Mouse (Mus musculus): ENCODE measurements around the gene Uap1. TPM values are rescaled to one million over a fixed set of nuclear protein-coding genes. Genes with fewer than 3 reads are reported as not detected.

The Uap1 gene
- polyA plus RNA-seq, 1 experiment from 2014 or later: 66.2 TPM

DNA sequence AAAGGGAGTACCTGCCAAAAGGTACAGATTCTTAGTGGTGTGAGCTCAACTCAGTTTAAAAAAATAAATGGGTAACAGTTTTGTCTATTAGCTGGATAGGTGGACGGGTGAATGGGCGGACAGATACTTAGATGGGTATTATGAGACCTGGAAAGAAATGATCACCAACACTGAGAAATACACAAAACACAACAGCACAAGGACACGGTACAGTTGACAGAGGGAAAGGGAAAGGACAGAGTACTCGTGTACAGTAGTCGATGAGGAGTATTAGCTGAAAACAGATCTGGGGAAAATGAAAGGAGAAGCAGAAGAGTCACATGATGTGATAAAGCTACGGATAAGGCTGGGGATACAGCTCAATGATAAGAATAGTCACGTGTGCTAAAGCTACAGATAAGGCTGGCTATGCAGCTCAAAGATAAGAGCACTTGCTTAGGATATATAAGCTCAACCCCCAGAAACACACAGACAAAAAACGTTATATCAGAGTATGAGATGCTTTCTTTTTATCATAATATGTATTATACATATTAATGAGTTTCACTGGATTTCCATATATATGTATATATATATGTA lies 2.0 kb upstream of the Uap1 start:
- H3K27me3 ChIP-seq (ENCODE audit: control insufficient read depth, insufficient read depth, low read length): no peaks in the 10 kb centered on the region
- peaks cover 3% of the 10 kb centered on the region; the same call in 1 of the 2 replicates for H3K4me1 ChIP-seq (ENCODE audit: control insufficient read depth, insufficient read depth, low read length)
- DNase-seq (ENCODE audit: low spot score) (no peak), ATAC-seq (ENCODE audit: insufficient read depth, low FRiP score, low TSS enrichment) (no peak)
- H3K36me3 ChIP-seq (ENCODE audit: control insufficient read depth, insufficient read depth, low read length): no peaks in the 10 kb centered on the region
- WGBS: 88% methylated on average over 8 of the region's 8 CpGs
- H3K4me2 ChIP-seq (ENCODE audit: low read depth): no peak overlapping the region
- no peaks in the 10 kb centered on the region for H3K9me3 ChIP-seq (ENCODE audit: control insufficient read depth, low read length)
- no peak overlapping the region for H3K4me3 ChIP-seq (ENCODE audit: low read depth, low read length)
- H3K9ac ChIP-seq (ENCODE audit: low read length): no peak overlapping the region
- H3K27ac ChIP-seq (ENCODE audit: low read depth, low read length): no peak overlapping the region

DNA sequence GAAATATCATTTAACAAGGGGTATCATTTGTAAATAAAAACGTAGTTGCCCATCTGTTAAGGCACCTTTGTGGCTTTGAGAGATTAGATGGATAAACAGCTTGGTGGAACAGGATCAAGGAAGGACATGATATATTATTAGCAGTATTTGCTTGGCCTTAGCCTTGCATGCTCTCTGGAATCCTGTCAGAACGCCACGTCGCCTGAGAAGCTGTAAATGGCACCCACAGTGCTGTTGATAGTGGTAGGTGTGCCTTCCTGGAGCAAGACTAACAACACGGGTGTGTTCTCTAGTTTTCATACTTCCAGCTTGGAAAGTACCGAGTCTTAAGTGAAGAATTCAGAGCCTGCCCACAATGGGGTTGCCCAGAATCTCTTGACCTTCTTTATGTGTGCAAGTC lies 1.1 kb upstream of the Uap1 start:
- H3K36me3 ChIP-seq (ENCODE audit: control insufficient read depth, insufficient read depth, low read length): no peaks in the 10 kb centered on the region
- H3K4me3 ChIP-seq (ENCODE audit: low read depth, low read length): no peak overlapping the region
- no peak overlapping the region for H3K9ac ChIP-seq (ENCODE audit: low read length)
- 63% methylated on average over 6 of the region's 6 CpGs for WGBS
- ATAC-seq (ENCODE audit: insufficient read depth, low FRiP score, low TSS enrichment) (no peak), DNase-seq (ENCODE audit: low spot score) (no peak)
- no peaks in the 10 kb centered on the region for H3K9me3 ChIP-seq (ENCODE audit: control insufficient read depth, low read length)
- H3K27me3 ChIP-seq (ENCODE audit: control insufficient read depth, insufficient read depth, low read length): no peaks in the 10 kb centered on the region
- no peak overlapping the region for H3K4me2 ChIP-seq (ENCODE audit: low read depth)
- H3K27ac ChIP-seq (ENCODE audit: low read depth, low read length): no peak overlapping the region
- peaks cover 3% of the 10 kb centered on the region; the same call in 1 of the 2 replicates for H3K4me1 ChIP-seq (ENCODE audit: control insufficient read depth, insufficient read depth, low read length)

DNA sequence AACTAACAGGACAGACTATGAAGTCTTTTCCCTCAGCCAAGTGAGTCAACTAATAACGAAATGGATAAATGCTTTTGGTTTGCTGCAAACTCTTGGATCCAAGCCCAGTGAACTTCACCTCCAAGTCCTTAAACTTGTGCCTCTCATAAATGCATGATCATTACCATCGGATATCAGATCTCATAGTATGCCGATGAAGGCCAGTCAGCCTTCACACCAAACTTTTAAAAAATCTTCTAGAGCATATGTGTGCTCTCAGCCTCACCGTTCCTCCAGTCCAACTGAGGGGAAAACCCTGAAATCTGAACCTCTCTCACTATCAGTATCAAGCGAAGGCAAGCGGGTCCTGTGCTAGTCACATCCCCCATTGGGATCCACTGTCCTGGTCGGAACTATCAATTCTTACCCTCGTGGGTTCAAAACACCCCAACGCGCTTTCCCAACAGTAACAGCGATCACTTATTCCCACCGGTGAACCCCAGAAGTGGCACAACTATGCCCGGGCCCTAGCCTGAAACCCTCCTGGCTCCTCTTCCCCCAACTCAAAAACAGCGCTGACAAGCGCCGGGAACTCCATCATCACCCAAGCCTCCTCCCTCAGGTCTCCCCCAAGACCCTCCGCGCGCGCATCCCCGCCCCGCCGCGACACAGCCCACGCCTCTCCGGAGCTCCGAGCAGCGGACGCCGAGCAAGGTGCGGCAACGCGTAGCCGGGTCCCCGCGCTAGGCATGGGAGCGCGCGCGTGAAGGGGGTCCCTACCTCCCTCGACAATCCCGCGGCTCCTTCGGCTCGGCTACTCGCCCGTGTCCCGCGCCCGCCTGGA lies 555 bp downstream of the Uap1 start:
- no peak for DNase-seq (ENCODE audit: low spot score)
- WGBS: 1% methylated on average over 44 of the region's 50 CpGs
- Histone ChIP-seq H3K4me1 (ENCODE audit: control insufficient read depth, insufficient read depth, low read length) (peaks cover 3% of the 10 kb centered on the region; the same call in 1 of the 2 replicates), H3K27me3 (ENCODE audit: control insufficient read depth, insufficient read depth, low read length) (no peaks in the 10 kb centered on the region), H3K27ac (ENCODE audit: low read depth, low read length) (peak overlapping the region; percentile 40; the same call in 1 of the 2 replicates), H3K9me3 (ENCODE audit: control insufficient read depth, low read length) (no peaks in the 10 kb centered on the region), H3K4me2 (ENCODE audit: low read depth) (peak overlapping the region; percentile 76), H3K9ac (ENCODE audit: low read length) (peak overlapping the region; percentile 74), H3K36me3 (ENCODE audit: control insufficient read depth, insufficient read depth, low read length) (no peaks in the 10 kb centered on the region), H3K4me3 (ENCODE audit: low read depth, low read length) (peak overlapping the region; percentile 66)
- peak; percentile 1; the same call in 1 of the 2 replicates for ATAC-seq (ENCODE audit: insufficient read depth, low FRiP score, low TSS enrichment)

DNA sequence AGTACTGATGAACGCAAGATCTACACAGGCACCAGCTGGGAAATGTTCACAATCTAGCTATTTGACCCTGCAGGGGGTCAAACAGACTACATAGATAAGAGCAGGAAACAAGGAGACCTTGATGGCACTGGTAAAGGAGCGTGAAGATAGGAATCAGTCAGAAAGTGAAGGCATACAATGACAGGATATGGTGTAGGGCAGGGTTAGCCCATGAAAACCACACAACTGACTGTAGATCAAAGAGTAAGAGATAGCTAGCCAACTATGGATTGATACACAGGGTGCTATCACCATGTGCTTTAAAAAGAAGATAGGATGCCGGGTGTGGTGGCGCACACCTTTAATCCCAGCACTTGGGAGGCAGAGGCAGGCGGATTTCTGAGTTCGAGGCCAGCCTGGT lies 7.0 kb downstream of the Uap1 start:
- Histone ChIP-seq H3K4me2 (ENCODE audit: low read depth) (no peak overlapping the region), H3K27me3 (ENCODE audit: control insufficient read depth, insufficient read depth, low read length) (no peaks in the 10 kb centered on the region), H3K4me3 (ENCODE audit: low read depth, low read length) (no peak overlapping the region), H3K4me1 (ENCODE audit: control insufficient read depth, insufficient read depth, low read length) (no peaks in the 10 kb centered on the region), H3K27ac (ENCODE audit: low read depth, low read length) (no peak overlapping the region), H3K9me3 (ENCODE audit: control insufficient read depth, low read length) (no peaks in the 10 kb centered on the region), H3K36me3 (ENCODE audit: control insufficient read depth, insufficient read depth, low read length) (no peaks in the 10 kb centered on the region), H3K9ac (ENCODE audit: low read length) (no peak overlapping the region)
- DNase-seq (ENCODE audit: low spot score) (no peak), ATAC-seq (ENCODE audit: insufficient read depth, low FRiP score, low TSS enrichment) (no peak)
- WGBS: 88% methylated on average over 5 of the region's 6 CpGs

DNA sequence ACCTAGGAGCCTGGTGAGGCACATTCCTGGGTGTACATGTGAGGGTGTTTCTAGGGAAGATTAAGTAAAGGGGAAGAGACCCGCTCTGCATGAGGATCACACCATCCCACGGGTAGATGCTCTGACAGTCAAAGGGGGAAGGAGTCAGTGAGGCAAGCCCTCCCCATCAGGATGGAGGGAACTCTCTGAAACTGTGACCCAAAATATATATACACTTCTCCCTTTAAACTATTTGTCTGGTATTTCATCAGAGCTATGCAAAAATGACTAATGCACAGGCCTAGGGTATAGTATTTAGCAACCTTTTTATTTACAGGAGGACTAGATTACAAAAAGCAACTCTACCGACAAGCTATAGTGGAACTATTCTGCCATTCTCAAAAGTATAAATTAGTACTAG lies 9.8 kb downstream of the Uap1 start:
- no peak for DNase-seq (ENCODE audit: low spot score)
- Histone ChIP-seq H3K4me3 (ENCODE audit: low read depth, low read length) (no peak overlapping the region), H3K36me3 (ENCODE audit: control insufficient read depth, insufficient read depth, low read length) (no peaks in the 10 kb centered on the region), H3K9ac (ENCODE audit: low read length) (no peak overlapping the region), H3K9me3 (ENCODE audit: control insufficient read depth, low read length) (no peaks in the 10 kb centered on the region), H3K27me3 (ENCODE audit: control insufficient read depth, insufficient read depth, low read length) (no peaks in the 10 kb centered on the region), H3K27ac (ENCODE audit: low read depth, low read length) (no peak overlapping the region), H3K4me2 (ENCODE audit: low read depth) (no peak overlapping the region), H3K4me1 (ENCODE audit: control insufficient read depth, insufficient read depth, low read length) (no peaks in the 10 kb centered on the region)
- ATAC-seq (ENCODE audit: insufficient read depth, low FRiP score, low TSS enrichment): no peak
- 86% methylated on average over 3 of the region's 3 CpGs for WGBS

DNA sequence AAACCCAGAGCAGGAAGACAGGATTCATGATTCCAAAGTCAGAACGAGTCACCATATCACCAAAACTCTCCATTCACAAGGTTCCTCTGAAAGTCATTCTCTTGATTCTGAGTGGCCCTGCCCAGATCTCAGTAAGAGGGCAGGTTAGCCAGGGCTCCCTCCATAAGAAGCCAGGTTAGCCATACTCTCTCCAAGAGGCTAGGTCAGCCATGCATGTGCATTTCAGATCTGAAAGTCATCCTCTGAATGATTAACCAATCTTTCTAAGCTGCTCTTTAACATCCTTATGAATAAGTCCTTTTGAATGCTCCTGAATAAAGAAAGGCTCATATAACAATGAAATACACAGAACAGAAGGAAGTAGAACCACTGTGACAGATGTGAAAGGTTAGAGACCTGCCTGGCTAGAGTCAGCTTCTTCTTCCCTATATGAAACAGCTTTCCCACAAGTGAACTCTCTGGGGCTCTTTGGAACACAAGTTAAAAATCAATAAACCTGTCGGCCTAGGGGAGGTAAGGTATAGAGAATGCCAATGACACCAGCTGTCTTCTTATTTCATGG lies 10.6 kb downstream of the Uap1 start:
- H3K4me3 ChIP-seq (ENCODE audit: low read depth, low read length): no peak overlapping the region
- 82% methylated on average over 2 of the region's 2 CpGs for WGBS
- H3K4me1 ChIP-seq (ENCODE audit: control insufficient read depth, insufficient read depth, low read length): no peaks in the 10 kb centered on the region
- H3K27ac ChIP-seq (ENCODE audit: low read depth, low read length): no peak overlapping the region
- H3K9me3 ChIP-seq (ENCODE audit: control insufficient read depth, low read length): no peaks in the 10 kb centered on the region
- H3K4me2 ChIP-seq (ENCODE audit: low read depth): no peak overlapping the region
- ATAC-seq (ENCODE audit: insufficient read depth, low FRiP score, low TSS enrichment): no peak
- no peaks in the 10 kb centered on the region for H3K36me3 ChIP-seq (ENCODE audit: control insufficient read depth, insufficient read depth, low read length)
- DNase-seq (ENCODE audit: low spot score): no peak
- no peak overlapping the region for H3K9ac ChIP-seq (ENCODE audit: low read length)
- no peaks in the 10 kb centered on the region for H3K27me3 ChIP-seq (ENCODE audit: control insufficient read depth, insufficient read depth, low read length)

DNA sequence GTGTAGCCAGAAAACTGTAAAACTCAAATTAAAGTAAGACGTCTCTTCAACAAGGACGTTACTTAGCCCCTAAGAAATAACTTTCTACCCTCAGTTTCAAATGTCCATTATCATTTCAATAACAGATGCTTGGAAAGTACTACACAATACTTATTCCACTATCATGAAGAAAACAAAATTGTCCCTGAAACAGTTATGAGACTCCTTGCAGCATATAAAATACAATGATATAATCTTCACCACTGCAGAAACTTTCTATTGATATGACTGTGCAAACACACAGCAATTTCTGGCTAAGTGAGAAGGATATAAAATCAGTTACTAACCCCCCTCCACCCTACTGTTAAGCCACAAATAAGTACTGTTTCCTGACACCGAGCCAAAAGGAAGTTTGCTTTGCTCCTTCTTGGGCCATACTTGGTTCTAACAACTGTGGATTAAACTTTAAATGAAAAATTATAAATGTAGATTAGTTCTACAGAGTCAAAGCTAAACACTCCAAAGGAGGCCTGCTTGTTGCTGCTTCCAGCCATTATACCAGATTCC lies 11.3 kb downstream of the Uap1 start:
- no peak for ATAC-seq (ENCODE audit: insufficient read depth, low FRiP score, low TSS enrichment)
- Histone ChIP-seq H3K4me1 (ENCODE audit: control insufficient read depth, insufficient read depth, low read length) (no peaks in the 10 kb centered on the region), H3K36me3 (ENCODE audit: control insufficient read depth, insufficient read depth, low read length) (no peaks in the 10 kb centered on the region), H3K9me3 (ENCODE audit: control insufficient read depth, low read length) (no peaks in the 10 kb centered on the region), H3K4me3 (ENCODE audit: low read depth, low read length) (no peak overlapping the region), H3K27ac (ENCODE audit: low read depth, low read length) (no peak overlapping the region), H3K4me2 (ENCODE audit: low read depth) (no peak overlapping the region), H3K27me3 (ENCODE audit: control insufficient read depth, insufficient read depth, low read length) (no peaks in the 10 kb centered on the region), H3K9ac (ENCODE audit: low read length) (no peak overlapping the region)
- WGBS: 92% methylated on average over 3 of the region's 3 CpGs
- no peak for DNase-seq (ENCODE audit: low spot score)

DNA sequence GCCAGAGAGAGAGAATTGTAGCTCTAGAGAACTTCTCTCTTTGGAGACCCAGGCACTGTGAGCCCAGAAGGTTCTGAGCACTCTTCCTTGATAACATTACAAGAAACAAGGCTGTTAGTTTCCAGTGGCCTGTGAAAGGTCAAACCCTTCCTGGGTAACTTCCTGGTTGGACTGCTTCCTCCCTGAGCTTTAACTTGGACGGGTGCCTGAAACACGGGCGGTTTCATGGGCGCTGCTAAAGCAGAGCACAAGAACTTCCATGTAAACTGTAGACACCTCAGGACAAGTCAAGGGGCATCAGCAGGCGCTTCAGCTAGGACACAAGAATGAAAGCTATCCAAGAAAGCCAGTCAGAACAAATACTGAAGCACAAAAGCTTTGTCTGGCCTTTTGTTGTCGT lies 12.9 kb downstream of the Uap1 start:
- Histone ChIP-seq H3K4me3 (ENCODE audit: low read depth, low read length) (no peak overlapping the region), H3K27me3 (ENCODE audit: control insufficient read depth, insufficient read depth, low read length) (no peaks in the 10 kb centered on the region), H3K9me3 (ENCODE audit: control insufficient read depth, low read length) (no peaks in the 10 kb centered on the region), H3K4me2 (ENCODE audit: low read depth) (no peak overlapping the region), H3K36me3 (ENCODE audit: control insufficient read depth, insufficient read depth, low read length) (no peaks in the 10 kb centered on the region; the same call in 1 of the 2 replicates), H3K4me1 (ENCODE audit: control insufficient read depth, insufficient read depth, low read length) (no peaks in the 10 kb centered on the region), H3K9ac (ENCODE audit: low read length) (no peak overlapping the region), H3K27ac (ENCODE audit: low read depth, low read length) (no peak overlapping the region)
- DNase-seq (ENCODE audit: low spot score) (no peak), ATAC-seq (ENCODE audit: insufficient read depth, low FRiP score, low TSS enrichment) (no peak)
- WGBS: 87% methylated on average over 6 of the region's 6 CpGs
